10 mouse cellular contexts compared by ENCODE assay signal in the genomic region with DNA sequence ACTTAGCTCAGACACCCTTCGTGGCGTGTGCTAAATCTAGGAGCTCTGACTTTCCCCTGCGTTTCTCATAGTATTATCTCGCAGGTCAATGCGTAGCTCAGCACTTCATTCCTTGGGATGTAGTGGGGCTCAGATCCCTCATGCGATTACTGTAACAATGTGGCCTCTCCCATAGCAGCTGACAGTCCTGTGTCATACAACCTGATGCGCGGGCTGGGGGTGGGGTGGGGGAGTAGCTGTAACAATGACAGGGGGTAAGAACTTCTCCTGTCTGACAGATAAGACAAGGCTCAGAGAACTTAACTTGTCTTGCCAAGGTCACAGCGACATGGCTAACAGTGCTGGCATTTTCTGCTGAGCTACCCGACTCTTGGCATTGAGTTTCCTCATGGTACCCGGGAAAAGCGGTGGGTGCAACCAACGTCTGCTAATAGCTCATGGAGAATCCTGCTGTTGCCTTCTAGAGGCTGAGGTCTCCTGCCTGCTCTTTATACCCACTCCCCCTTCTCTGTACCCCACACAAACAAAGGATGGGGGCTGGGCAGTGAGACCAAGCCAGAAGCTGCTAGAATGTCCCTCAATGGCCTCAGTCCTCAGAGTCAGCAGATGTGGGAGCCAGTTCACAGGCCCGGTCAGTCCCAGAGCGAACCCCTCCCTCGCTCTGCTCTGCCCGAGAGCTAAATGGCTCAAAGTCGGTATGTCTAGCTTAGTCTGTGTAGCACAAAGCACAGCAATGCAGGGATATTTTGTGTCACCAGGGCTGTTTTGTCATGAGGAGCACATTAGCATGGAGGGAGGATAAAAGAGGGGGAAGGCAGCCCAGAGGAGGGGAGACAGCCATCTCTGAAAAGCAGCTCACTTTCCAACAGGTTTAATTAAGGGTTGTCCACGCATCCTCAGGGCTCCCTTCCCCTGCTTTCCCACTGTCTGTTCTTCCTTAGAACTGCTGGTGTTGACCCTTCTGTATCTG. TPM values are rescaled to one million over a fixed set of nuclear protein-coding genes. Genes with fewer than 3 reads are reported as not detected.
DNase-seq lines count a peak whose midpoint lies in the region; ATAC-seq lines count a peak whose summit lies in the region.
"Had no signal": no experiment of that assay in that cellular context is flagged by ENCODE, and none has a peak within 500 bp of the region (broad histone marks: within the 10 kb centered on the region; RNA-seq: fewer than 3 reads in every experiment).

No protein-coding gene starts in this region.

- intact Hi-C loops in left cerebral cortex, postnatal 4 days (cut with DNase I), result no loop called here
- intact Hi-C loops in left cerebral cortex, postnatal 14 days (cut with DNase I), result no loop called here

- ATAC-seq in hindbrain, embryonic 12.5 days (ENCODE audit: low FRiP score), result peak; percentile 36; the same call in 1 of the 2 replicates
- ATAC-seq in neural tube, embryonic 12.5 days (ENCODE audit: low FRiP score, low read depth), result peak; percentile 22; the same call in 1 of the 2 replicates
- ATAC-seq: intestine, embryonic 16.5 days had no signal

- H3K36me3 ChIP-seq in forebrain, embryonic 10.5 days (replicated peaks), result 0 out of 2 replicates have a peak, but pooled peaks cover 3% of the 10 kb centered on the region
- H3K36me3 ChIP-seq in hindbrain, embryonic 12.5 days, result peaks cover 4% of the 10 kb centered on the region; the same call in 1 of the 2 replicates
- peaks cover 15% of the 10 kb centered on the region for H3K36me3 ChIP-seq in neural tube, embryonic 12.5 days
- H3K36me3 ChIP-seq: G1E had no signal

- peaks cover 8% of the 10 kb centered on the region for H3K27me3 ChIP-seq in forebrain, embryonic 10.5 days (ENCODE audit: poor library complexity, severe bottlenecking)
- no peaks in the 10 kb centered on the region for H3K27me3 ChIP-seq in hindbrain, embryonic 12.5 days
- H3K27me3 ChIP-seq in neural tube, embryonic 12.5 days (replicated peaks), result no peaks in the 10 kb centered on the region

- no peak overlapping the region for H3K4me3 ChIP-seq in forebrain, embryonic 10.5 days
- no peak overlapping the region for H3K4me3 ChIP-seq in hindbrain, embryonic 12.5 days
- H3K4me3 ChIP-seq in neural tube, embryonic 12.5 days, result no peak overlapping the region

- H3K9me3 ChIP-seq in forebrain, embryonic 10.5 days, result no peaks in the 10 kb centered on the region
- no peaks in the 10 kb centered on the region for H3K9me3 ChIP-seq in hindbrain, embryonic 12.5 days (replicated peaks)
- H3K9me3 ChIP-seq in neural tube, embryonic 12.5 days, result no peaks in the 10 kb centered on the region

- H3K9ac ChIP-seq in hindbrain, embryonic 12.5 days, result no peak overlapping the region
- no peak overlapping the region for H3K9ac ChIP-seq in neural tube, embryonic 12.5 days

- peak; percentile 29 for DNase-seq in left cerebral cortex, postnatal 4 days
- DNase-seq in left cerebral cortex, postnatal 14 days (ENCODE audit: low spot score in 2 of 2), result no peak
- no peak for DNase-seq in forebrain, embryonic 10.5 days (ENCODE audit: extremely low spot score, low spot score)
- no peak for DNase-seq in ovary, postnatal 10 days (ENCODE audit: low spot score)
- DNase-seq in thymus, postnatal 25 days, result no peak
- DNase-seq in natural killer cell, adult 2 months (ENCODE audit: low spot score in 2 of 2), result no peak

- H3K4me2 ChIP-seq in hindbrain, embryonic 12.5 days (replicated peaks), result no peak overlapping the region
- 0 out of 2 replicates have a peak overlapping the region, but pooled peaks have one; percentile 0 for H3K4me2 ChIP-seq in neural tube, embryonic 12.5 days (replicated peaks)

- WGBS in forebrain, embryonic 10.5 days, result 69% methylated on average over 19 of the region's 19 CpGs
- WGBS in hindbrain, embryonic 12.5 days, result 54% methylated on average over 19 of the region's 19 CpGs
- 69% methylated on average over 19 of the region's 19 CpGs for WGBS in neural tube, embryonic 12.5 days

- peak overlapping the region; percentile 85 for H3K27ac ChIP-seq in forebrain, embryonic 10.5 days
- peak overlapping the region; percentile 41 for H3K27ac ChIP-seq in hindbrain, embryonic 12.5 days
- H3K27ac ChIP-seq in neural tube, embryonic 12.5 days, result 0 out of 2 replicates have a peak overlapping the region, but pooled peaks have one; percentile 12

- H3K4me1 ChIP-seq in forebrain, embryonic 10.5 days, result peaks cover 64% of the 10 kb centered on the region
- peaks cover 42% of the 10 kb centered on the region for H3K4me1 ChIP-seq in hindbrain, embryonic 12.5 days
- peaks cover 36% of the 10 kb centered on the region for H3K4me1 ChIP-seq in neural tube, embryonic 12.5 days

RNA-seq across cellular contexts. Expression of a gene that starts 45.6 kb away (rescaled TPM):
- total RNA-seq in left cerebral cortex, postnatal 4 days (2021), result 10 to 100 TPM; 53.1 to 53.4 TPM
- 10 to 100 TPM; 35.4 to 43.3 TPM for total RNA-seq in left cerebral cortex, postnatal 14 days (2021)
- polyA plus RNA-seq in forebrain, embryonic 10.5 days (2016; fragmentation: Nextera tagmentation; extraction: Ambion mirVana), result 107 TPM in 2 replicates
- 98.7 and 106 TPM in 2 replicates for polyA plus RNA-seq in hindbrain, embryonic 12.5 days (2016; fragmentation: Nextera tagmentation; extraction: Ambion mirVana)
- polyA plus RNA-seq in neural tube, embryonic 12.5 days (2016; fragmentation: Nextera tagmentation; extraction: Ambion mirVana), result 95.8 TPM in 2 replicates

Comparison
In these comparisons a context has a peak if more than half of its experiments do, and no peak if none do; other contexts are left out.
1. H3K27ac ChIP-seq: peak in every context shown above with its lines; median percentile 85 in forebrain, embryonic 10.5 days; 41 in hindbrain, embryonic 12.5 days; 12 in neural tube, embryonic 12.5 days.